Mouse (Mus musculus) lung, adult 2 months (tissue): Measurements from ENCODE around the gene H2-Eb2. TPM values are rescaled to one million over a fixed set of nuclear protein-coding genes. Genes with fewer than 3 reads are reported as not detected.
A peak's percentile ranks its signal among the peaks of the same experiment; 100 is the strongest.

Experiments used
- DNase-seq: peaks from one replicate; pipeline ENCODE4 v3.0.0; 2022
- H3K4me1 ChIP-seq: fragments of 200-500 bp; 2 replicates; pipeline ENCODE4 v1.6.1; 2011; ENCODE audit warnings: low read length; ENCODE audit not compliant: control insufficient read depth, insufficient read depth
- H3K4me3 ChIP-seq: fragments of 200-500 bp; replicated peaks from 2 replicates; pipeline ENCODE3; 2011; ENCODE audit warnings: low read depth, mild to moderate bottlenecking, control low read depth, low read length; ENCODE audit errors: extremely low read depth
- CTCF ChIP-seq: fragments of 200-500 bp; IDR thresholded peaks from 2 replicates; pipeline ENCODE4 v1.5.1; 2011; ENCODE audit warnings: mild to moderate bottlenecking, low read length, control low read depth; ENCODE audit not compliant: insufficient read depth
- POLR2A ChIP-seq: fragments of 200-500 bp; IDR thresholded peaks from 2 replicates; pipeline ENCODE4 v1.6.1; 2011; ENCODE audit warnings: low read depth, mild to moderate bottlenecking, control low read depth, low read length, borderline replicate concordance; ENCODE audit errors: extremely low read depth
- WGBS: fragments of 180-500 bp; shearing (Covaris S2); methylation state at CpG from one replicate; pipeline ENCODE4 v1.1.7; 2018; 5-methylcytosine and 5-hydroxymethylcytosine counted together
- polyA plus RNA-seq: library from polyadenylated mRNA; depleted of rRNA; stranded (reverse); fragments of >200 nt; gene quantifications from 2 replicates; pipeline ENCODE4 v1.2.3, GENCODE M21; 2012

H2-Eb2 gene
- polyA plus RNA-seq, 1 experiment: 1.2 TPM

DNA sequence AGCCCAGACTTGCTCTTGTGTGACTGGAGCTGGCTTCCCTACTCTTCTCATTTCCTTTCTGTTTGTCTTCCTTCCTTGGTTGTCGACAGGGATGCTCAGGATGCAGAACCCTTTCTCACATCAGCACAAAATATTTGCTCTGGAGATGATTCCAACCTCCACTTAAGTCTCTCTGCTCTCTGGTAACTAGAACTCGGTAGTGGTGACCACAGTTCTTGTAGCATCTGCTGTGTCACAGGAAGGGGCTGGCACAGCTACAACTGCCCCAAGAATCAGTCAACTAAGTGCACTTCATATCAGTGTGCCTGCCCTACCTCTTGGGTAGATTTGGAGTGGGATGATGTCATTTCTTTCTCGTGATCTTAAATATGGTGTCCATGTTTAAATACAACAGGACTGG is 20.6 kb downstream of the H2-Eb2 start:
- H3K4me3 ChIP-seq: no peak overlapping the region
- DNase-seq: no peak
- no peaks in the 10 kb centered on the region; the same call in 1 of the 2 replicates for H3K4me1 ChIP-seq
- TF ChIP-seq CTCF: no peak
- no peak for TF ChIP-seq POLR2A
- 49% methylated on average over 3 of the region's 3 CpGs for WGBS

DNA sequence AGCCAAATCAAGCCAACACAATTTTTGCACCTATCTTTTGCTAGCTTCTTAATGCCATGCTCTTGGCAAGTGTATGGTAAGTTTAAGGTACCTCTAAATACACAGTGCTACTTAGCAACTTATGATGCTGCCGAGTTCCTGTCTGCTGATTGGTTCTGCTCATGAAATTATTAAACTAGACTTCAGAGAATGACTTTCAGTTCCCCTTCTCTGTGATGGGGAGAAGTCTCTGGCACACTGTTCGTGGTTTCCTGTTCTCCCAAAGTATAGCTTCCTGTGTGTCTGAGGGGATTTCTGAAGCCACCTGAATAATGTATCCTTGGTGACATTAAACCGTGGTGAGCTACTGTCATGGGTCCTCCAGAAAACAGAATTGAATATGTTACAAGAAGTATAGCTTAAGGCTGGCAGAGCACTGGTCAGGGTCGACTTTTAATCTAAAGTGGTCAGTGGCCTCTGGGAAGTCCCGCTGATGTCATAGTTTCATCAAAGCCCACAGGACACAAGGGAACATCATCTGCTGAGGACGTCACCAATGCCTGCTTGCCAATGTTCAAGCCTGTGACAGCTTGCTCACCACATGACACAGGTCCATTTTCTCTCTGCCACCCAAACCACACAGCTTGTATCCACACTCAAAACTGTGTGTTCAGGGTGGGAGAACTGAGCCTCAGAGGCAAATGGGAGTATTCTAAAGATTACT is 22.3 kb downstream of the H2-Eb2 start:
- no peaks in the 10 kb centered on the region; the same call in 1 of the 2 replicates for H3K4me1 ChIP-seq
- TF ChIP-seq POLR2A: no peak
- TF ChIP-seq CTCF: no peak
- no peak overlapping the region for H3K4me3 ChIP-seq
- WGBS: 39% methylated on average over 6 of the region's 6 CpGs
- DNase-seq: peak; percentile 42

DNA sequence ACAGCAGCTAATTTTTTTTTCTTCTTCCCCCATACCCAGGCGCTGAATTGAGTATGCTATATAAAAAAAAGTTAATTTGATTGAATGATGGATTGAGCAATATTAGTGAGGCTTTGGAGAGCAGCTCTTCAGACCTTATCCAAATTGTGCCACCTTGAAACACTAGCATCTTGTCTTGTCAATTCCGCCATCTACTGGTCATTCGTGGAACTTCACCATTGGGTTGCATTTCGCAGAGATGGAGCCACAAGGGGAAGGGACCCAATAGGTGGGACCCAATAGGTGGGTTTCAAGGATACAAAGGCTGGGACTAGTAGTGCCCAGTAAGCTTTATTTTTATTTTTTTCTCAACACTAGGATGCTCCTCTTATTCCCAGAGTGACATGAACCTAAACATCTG is 24.0 kb downstream of the H2-Eb2 start:
- TF ChIP-seq CTCF (peak; percentile 62), POLR2A (no peak)
- H3K4me1 ChIP-seq: no peaks in the 10 kb centered on the region; the same call in 1 of the 2 replicates
- DNase-seq: peak; percentile 78
- 5% methylated on average over 4 of the region's 4 CpGs for WGBS
- no peak overlapping the region for H3K4me3 ChIP-seq

DNA sequence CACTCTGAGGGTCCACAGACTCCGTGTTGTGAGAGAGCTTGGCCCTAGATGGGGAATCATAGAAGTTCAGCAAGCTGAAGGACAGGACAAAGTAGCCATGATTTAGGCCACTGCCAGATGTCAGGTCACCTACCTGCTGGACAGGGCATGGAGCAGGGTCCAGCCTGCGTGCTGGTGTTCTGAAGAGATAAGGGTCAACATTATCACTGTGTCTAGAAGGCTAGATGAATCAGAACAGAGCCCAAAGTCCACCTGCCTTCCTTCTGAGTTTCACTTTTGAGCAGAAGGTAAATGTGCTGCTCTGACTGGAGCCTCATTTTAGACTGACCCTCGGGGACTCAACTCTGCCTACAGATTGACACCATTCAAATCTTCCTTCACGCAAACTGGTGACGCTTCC is 29.1 kb downstream of the H2-Eb2 start, which contains the start of gene Btnl2:
Gene Btnl2 (plus strand): TSS at position 284 of the 400 bp plus-strand sequence.
- no peak for TF ChIP-seq POLR2A
- TF ChIP-seq CTCF: no peak
- no peak for DNase-seq
- Histone ChIP-seq H3K4me3 (no peak within 1 kb of the TSS), H3K4me1 (peaks cover 6% of the 10 kb centered on the region; the same call in 1 of the 2 replicates)
- 87% methylated on average over 5 of the region's 5 CpGs for WGBS

DNA sequence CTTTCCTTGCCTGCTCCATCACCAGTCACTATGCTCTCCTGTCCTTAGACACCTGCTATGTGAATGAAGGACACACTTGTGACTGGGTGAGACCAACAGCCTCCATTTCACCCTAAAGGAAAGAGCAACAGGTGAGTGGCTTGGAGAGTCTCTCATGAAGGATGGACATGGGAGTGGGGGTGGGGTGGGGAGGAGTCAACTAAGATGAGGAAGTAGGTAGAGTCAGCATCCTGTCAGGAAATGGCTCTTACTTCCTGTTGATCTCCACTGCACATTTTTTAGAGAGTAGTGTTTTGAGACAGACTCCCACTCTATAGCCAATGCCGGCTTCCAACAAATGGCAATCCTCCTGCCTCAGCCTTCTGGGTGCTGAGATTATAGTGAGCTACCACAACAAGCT is 29.5 kb downstream of the H2-Eb2 start:
- no peak for DNase-seq
- TF ChIP-seq CTCF: no peak
- no peak for TF ChIP-seq POLR2A
- Histone ChIP-seq H3K4me1 (peaks cover 6% of the 10 kb centered on the region; the same call in 1 of the 2 replicates), H3K4me3 (no peak overlapping the region)
- 43% methylated on average over 1 of the region's 1 CpGs for WGBS

DNA sequence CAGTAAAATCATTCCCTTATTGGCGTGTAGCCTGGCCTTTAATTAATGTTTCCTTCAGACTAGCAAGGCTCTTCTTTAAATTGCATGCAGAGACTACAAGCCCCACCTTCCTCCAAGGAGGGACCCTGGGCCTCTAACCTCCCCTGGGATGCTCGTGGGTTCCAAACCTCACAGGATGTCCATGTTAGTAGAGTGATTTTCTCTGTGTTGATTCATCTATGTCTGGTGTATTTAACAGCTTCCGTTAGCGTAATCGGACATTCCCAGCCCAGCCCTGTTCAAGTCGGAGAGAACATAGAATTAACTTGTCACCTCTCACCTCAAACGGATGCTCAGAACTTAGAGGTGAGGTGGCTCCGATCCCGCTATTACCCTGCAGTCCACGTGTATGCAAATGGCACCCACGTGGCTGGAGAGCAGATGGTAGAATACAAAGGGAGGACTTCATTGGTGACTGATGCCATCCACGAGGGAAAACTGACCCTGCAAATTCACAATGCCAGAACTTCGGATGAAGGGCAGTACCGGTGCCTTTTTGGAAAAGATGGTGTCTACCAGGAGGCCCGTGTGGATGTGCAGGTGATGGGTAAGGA is 37.6 kb downstream of the H2-Eb2 start:
- no peak for TF ChIP-seq CTCF
- no peak for TF ChIP-seq POLR2A
- H3K4me1 ChIP-seq: no peaks in the 10 kb centered on the region

DNA sequence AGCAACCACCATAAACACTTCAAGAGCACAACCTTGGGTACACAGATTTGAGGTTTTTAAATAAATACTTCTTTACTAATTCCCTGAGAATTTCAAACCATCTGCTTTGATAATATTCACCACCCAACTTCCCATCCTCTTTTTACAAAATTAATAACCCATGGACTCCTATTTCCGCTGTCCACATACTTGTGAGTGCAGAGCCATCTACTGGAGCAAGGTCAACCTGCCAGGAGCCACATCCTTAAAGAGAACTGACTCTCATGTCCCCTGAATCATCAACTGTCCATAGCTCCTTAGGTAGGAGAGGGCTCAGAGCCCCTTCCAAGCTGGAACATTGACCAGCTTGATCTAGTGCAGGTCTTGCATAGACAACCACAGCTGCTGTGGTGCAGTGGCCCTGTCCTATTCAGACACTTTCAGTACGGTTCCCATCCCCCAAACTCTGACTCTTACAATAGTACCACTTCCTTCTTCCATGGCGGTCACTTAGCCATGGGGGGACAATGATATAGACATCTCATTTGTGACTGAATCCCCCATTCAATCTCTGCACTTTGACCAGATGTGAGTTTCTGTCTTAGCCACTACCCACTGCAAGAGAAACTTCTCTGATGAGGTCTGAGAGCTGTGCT is 38.3 kb downstream of the H2-Eb2 start:
- TF ChIP-seq CTCF (no peak), POLR2A (no peak)
- Histone ChIP-seq H3K4me3 (no peak overlapping the region), H3K4me1 (no peaks in the 10 kb centered on the region)
- WGBS: 61% methylated on average over 3 of the region's 3 CpGs
- no peak for DNase-seq

More for the DNA sequence above, 37.6 kb downstream of the H2-Eb2 start:
- H3K4me3 ChIP-seq: no peak overlapping the region
- DNase-seq: no peak
- 76% methylated on average over 15 of the region's 15 CpGs for WGBS

DNA sequence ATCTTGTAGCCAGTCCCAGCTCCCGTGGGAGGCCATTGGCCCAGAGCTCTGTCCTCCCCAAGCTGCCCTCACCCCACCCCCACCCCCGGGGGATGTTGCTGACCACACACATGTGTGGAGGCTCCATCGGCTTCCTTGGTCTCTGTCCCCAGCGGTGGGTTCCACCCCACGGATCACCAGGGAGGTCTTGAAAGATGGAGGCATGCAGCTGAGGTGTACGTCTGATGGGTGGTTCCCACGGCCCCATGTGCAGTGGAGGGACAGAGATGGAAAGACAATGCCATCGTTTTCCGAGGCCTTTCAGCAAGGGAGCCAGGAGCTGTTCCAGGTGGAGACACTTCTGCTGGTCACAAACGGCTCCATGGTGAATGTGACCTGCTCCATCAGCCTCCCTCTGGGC is 39.6 kb downstream of the H2-Eb2 start:
- DNase-seq: no peak
- H3K4me3 ChIP-seq: no peak overlapping the region

DNA sequence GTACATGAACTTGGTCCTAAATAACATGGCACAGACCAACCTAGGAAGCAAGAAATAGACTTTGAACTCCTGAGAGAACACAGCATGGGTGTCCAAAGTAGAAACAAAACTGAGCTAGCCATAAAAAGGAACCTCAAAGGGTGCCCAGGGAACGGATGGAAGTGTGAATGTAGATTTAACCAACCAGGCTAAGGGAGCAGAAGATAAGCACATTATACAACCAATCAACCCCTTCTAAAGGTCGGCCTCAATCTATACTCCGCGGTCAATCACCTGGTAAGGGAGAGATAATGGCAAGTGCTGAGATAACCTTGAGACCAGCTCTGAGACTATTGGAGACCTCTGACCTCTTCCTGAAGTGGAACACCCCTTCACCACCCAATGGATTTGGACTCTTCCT is 45.1 kb downstream of the H2-Eb2 start:
- 61% methylated on average over 4 of the region's 4 CpGs for WGBS
- Histone ChIP-seq H3K4me1 (no peaks in the 10 kb centered on the region), H3K4me3 (no peak overlapping the region)
- DNase-seq: no peak
- TF ChIP-seq CTCF: no peak
- TF ChIP-seq POLR2A: no peak

More for the DNA sequence above, 39.6 kb downstream of the H2-Eb2 start:
- 71% methylated on average over 10 of the region's 10 CpGs for WGBS
- TF ChIP-seq POLR2A: no peak
- TF ChIP-seq CTCF: no peak
- no peaks in the 10 kb centered on the region for H3K4me1 ChIP-seq
